Mouse (Mus musculus) hindbrain, embryonic 16.5 days (tissue): ENCODE measurements around the gene Dpf3. TPM values are rescaled to one million over a fixed set of nuclear protein-coding genes. Genes with fewer than 3 reads are reported as not detected.

ENCODE experiments used
- ATAC-seq: fragments of 200-750 bp; cut with Nextera tagmentation; 2 replicates; pipeline ENCODE4 v1.8.0; 2017; ENCODE audit warnings: moderate TSS enrichment, moderate library complexity
- H3K27ac ChIP-seq: fragments of 300-500 bp; sonication (generic); 2 replicates; pipeline ENCODE4 v1.5.1; 2014; ENCODE audit warnings: low read depth, mild to moderate bottlenecking, control low read depth, low read length, moderate library complexity
- H3K27me3 ChIP-seq: fragments of 300-500 bp; sonication (generic); replicated peaks from 2 replicates; pipeline ENCODE4 v1.6.1; 2014; ENCODE audit warnings: low read length; ENCODE audit not compliant: control insufficient read depth, insufficient read depth
- H3K36me3 ChIP-seq: fragments of 300-500 bp; sonication (generic); 2 replicates; pipeline ENCODE4 v1.6.1; 2014; ENCODE audit warnings: mild to moderate bottlenecking, low read length, moderate library complexity, mixed read lengths; ENCODE audit not compliant: control insufficient read depth, insufficient read depth
- H3K4me1 ChIP-seq: fragments of 300-500 bp; sonication (generic); 2 replicates; pipeline ENCODE4 v1.6.1; 2014; ENCODE audit warnings: low read depth, low read length; ENCODE audit not compliant: control insufficient read depth, insufficient read depth
- H3K4me2 ChIP-seq: fragments of 300-500 bp; sonication (generic); 2 replicates; pipeline ENCODE4 v1.6.1; 2014; ENCODE audit warnings: mild to moderate bottlenecking, low read length, control low read depth, moderate library complexity
- H3K4me3 ChIP-seq: fragments of 300-500 bp; sonication (generic); 2 replicates; pipeline ENCODE4 v1.5.1; 2014; ENCODE audit warnings: mild to moderate bottlenecking, low read length, control low read depth, moderate library complexity
- H3K9ac ChIP-seq: fragments of 300-500 bp; sonication (generic); 2 replicates; pipeline ENCODE4 v1.6.1; 2014; ENCODE audit warnings: low read depth, mild to moderate bottlenecking, control low read depth, low read length, moderate library complexity
- H3K9me3 ChIP-seq: fragments of 300-500 bp; sonication (generic); 2 replicates; pipeline ENCODE4 v1.6.1; 2014; ENCODE audit warnings: mild to moderate bottlenecking, low read length, moderate library complexity; ENCODE audit not compliant: control insufficient read depth
- WGBS: fragments of 180-500 bp; shearing (Covaris S2); extraction: QIAGEN DNeasy Blood & Tissue Kit; methylation state at CpG from one replicate; pipeline ENCODE4 v1.1.7; 2014; 5-methylcytosine and 5-hydroxymethylcytosine counted together
- polyA plus RNA-seq: library from polyadenylated mRNA; unstranded; fragments of >200 nt; fragmentation: Nextera tagmentation; extraction: Ambion mirVana; gene quantifications from 2 replicates; pipeline ENCODE4 v1.2.1, GENCODE M21; 2015

The Dpf3 gene
- polyA plus RNA-seq, 1 experiment from 2014 or later = 23.2 TPM

DNA sequence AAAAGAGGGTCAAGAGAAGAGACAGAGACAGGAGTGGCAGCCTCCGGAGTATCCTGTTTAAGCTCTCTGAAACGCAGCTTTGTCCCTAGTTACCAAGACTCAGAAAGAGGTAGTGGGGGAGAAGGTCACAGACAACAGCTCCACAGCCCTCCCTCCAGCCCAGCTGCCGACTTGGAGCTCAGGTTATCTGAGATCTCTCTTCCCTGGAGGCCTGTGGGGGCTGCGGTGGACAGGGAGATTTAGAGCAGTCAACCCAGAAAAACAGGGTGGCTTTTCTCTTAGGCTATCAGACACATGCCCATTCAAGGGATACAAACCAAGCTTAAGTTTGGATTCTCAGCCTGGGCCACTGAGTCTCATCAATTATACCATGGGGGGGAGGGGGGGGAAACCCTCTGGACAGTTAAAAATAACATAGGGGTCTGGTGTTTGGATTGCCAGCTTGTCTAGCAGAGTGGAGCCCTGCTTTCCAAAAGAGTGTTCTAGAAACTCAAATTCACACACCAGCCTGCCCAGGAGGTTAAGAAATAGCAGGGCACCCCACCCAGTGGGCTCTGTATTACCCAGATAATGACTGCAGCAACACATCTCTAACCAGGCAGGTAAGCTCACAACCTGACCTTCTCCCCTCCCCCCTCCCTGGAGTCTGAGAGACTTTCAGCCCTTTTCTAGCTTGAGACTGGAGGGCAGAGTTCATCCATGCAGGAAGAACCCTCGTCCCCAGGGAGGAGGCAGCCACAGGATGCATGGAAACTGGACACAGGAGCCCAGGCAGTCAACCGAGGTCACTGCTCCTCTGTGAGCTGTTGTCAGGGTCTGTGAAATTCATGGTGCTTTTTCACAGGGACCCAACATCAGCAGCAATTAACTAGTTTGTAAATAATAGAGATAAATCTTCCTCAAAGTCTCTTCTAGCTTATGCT lies 20.7 kb downstream of the Dpf3 start:
- 35% methylated on average over 6 of the region's 6 CpGs for WGBS
- H3K36me3 ChIP-seq = no peaks in the 10 kb centered on the region
- H3K4me1 ChIP-seq = no peaks in the 10 kb centered on the region
- no peak overlapping the region for H3K4me3 ChIP-seq
- H3K27me3 ChIP-seq = no peaks in the 10 kb centered on the region
- no peak overlapping the region for H3K27ac ChIP-seq
- H3K9ac ChIP-seq = no peak overlapping the region
- no peaks in the 10 kb centered on the region for H3K9me3 ChIP-seq
- ATAC-seq = peak; percentile 14; the same call in 1 of the 2 replicates
- no peak overlapping the region for H3K4me2 ChIP-seq

DNA sequence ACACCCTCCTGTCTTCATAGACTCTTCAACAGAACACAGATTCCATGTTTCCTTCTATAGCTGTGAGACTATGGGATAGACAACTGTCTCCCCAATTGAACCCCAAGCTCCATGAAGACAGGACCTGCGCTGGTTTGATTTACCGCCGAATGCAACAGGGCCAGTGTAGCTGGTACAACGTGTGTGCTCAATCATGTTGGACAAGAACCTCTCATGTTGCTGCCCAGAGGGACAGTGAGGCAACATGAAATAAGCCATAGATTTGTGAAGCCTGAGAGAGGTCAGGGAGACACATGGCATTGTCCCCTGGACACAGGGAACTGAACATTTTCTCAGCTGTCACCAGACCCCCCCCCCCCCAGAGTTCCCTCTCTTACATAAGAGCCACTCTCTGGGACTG lies 21.5 kb downstream of the Dpf3 start:
- Histone ChIP-seq H3K9me3 (no peaks in the 10 kb centered on the region), H3K27ac (no peak overlapping the region), H3K27me3 (no peaks in the 10 kb centered on the region), H3K4me3 (no peak overlapping the region), H3K9ac (no peak overlapping the region), H3K4me1 (no peaks in the 10 kb centered on the region), H3K36me3 (no peaks in the 10 kb centered on the region), H3K4me2 (no peak overlapping the region)
- WGBS = 88% methylated on average over 4 of the region's 4 CpGs
- no peak for ATAC-seq

DNA sequence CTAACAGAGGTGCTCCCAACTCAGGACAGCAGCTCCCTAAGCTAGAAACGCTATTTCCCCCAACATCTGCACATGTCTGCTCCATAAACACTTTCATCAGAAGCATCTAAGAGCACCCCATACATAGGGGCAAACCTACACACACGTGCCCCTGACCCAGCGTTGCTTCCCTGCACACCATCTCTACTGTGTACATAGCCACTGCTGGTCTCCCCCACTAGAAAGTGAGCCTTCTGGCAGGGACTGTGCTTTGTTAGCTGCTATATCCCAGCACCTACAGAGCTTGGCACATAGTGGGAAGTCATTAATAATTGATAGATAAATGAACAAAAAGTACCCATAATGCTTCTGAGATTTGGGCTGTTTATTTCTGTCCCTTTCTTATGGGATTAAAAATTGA lies 27.2 kb downstream of the Dpf3 start:
- Histone ChIP-seq H3K9me3 (no peaks in the 10 kb centered on the region), H3K27ac (no peak overlapping the region), H3K4me1 (no peaks in the 10 kb centered on the region), H3K27me3 (no peaks in the 10 kb centered on the region), H3K9ac (no peak overlapping the region), H3K36me3 (no peaks in the 10 kb centered on the region), H3K4me2 (no peak overlapping the region), H3K4me3 (no peak overlapping the region)
- ATAC-seq = no peak
- WGBS = 79% methylated on average over 3 of the region's 3 CpGs

DNA sequence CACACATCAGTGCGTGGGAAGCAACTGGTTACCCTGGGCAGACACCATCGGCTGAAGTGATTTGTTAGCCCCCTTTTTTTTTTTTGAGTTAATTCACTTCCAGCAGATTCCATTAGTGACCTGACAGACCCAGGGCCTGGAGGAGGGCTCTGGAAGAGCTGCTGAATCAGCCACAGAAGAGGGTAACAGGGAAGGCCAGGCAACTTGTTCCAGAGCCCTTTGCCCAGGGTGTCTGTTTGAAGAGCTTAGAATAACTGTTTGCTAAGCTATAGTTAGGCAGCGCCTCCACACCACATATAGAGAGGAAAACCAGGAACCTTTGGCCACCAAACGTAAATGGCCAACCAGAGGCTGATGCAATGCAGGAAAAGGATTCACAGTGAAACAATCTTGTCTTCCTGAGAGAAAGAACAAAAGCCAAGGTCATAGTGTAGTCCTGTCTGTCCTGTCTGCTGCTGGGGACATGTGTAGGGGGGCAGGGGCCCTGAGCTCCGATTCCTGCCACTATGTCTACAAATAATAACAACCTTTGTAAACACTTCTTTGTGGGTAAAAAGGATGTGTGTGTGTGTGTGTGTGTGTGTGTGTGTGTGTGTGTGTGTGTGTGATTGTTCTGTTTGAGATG lies 32.7 kb downstream of the Dpf3 start:
- ATAC-seq = no peak
- H3K9ac ChIP-seq = no peak overlapping the region
- 0 out of 2 replicates have a peak, but pooled peaks cover 2% of the 10 kb centered on the region for H3K4me1 ChIP-seq
- H3K4me2 ChIP-seq = no peak overlapping the region
- H3K4me3 ChIP-seq = no peak overlapping the region
- no peak overlapping the region for H3K27ac ChIP-seq
- H3K9me3 ChIP-seq = no peaks in the 10 kb centered on the region
- H3K36me3 ChIP-seq = no peaks in the 10 kb centered on the region
- H3K27me3 ChIP-seq = no peaks in the 10 kb centered on the region
- 65% methylated on average over 5 of the region's 5 CpGs for WGBS

DNA sequence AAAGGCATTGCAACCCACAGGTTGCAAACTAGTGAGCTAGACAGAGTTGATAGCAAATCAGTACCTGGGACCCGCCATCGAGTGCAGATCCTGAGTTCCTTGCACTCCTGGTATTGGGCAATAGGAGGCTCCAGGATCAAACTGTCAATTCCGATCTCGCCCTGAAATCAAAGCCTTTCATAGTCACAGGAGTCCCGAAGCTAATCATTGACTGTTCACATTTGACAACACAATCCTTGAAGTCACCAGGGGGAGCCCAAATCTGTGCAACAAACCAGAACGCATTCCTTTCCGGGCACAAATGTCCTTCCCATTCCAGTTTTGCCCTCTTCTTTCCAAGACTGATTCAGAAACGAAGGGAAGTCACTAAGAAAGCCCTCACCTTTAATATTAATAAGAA lies 35.7 kb downstream of the Dpf3 start:
- WGBS = 51% methylated on average over 8 of the region's 8 CpGs
- no peak overlapping the region for H3K27ac ChIP-seq

DNA sequence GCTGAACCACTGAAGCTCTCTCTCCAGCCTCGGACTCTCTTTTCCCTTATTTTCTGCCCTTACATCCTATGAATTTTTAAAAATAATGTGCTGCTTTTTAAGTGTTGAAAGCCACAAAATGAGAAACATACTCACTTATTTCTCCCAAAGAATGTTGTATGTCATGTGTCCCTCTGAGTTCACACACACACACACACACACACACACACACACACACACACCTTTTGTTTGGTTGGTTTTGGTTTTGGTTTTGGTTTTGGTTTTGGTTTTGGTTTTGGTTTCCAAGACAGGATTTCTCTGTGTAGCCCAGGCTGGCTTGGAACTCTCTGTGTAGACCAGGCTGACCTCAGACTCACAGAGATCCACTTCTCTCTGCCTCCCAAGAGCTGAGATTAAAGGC lies 37.0 kb downstream of the Dpf3 start:
- 92% methylated on average over 1 of the region's 1 CpGs for WGBS
- H3K4me3 ChIP-seq = no peak overlapping the region

More for the DNA sequence above, 35.7 kb downstream of the Dpf3 start:
- H3K9me3 ChIP-seq = no peaks in the 10 kb centered on the region
- no peak for ATAC-seq
- H3K36me3 ChIP-seq = no peaks in the 10 kb centered on the region
- H3K4me2 ChIP-seq = no peak overlapping the region
- no peak overlapping the region for H3K4me3 ChIP-seq
- no peaks in the 10 kb centered on the region for H3K27me3 ChIP-seq
- H3K4me1 ChIP-seq = peaks cover 2% of the 10 kb centered on the region; the same call in 1 of the 2 replicates
- no peak overlapping the region for H3K9ac ChIP-seq

DNA sequence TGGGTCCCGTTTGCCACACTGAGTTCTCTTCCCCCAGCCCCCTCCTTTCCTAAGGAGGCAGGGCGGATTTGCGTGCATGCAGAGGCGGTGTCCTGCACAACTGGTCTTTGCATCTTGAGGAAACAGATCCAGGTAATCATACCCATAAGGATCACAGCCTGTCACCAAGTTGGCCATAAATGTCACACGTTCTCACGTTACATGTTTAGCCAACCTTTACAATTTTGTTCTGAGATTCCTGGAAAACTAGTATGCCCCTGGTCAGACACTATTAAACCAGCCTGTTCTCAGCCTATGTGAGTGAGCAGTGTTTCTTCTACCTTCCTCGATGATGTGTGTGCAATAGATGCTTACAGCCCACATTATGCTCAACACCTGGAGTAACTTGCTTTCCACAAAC lies 38.3 kb downstream of the Dpf3 start:
- no peak overlapping the region for H3K27ac ChIP-seq
- H3K4me3 ChIP-seq = no peak overlapping the region
- H3K36me3 ChIP-seq = no peaks in the 10 kb centered on the region
- no peak overlapping the region for H3K9ac ChIP-seq
- H3K4me2 ChIP-seq = no peak overlapping the region
- 92% methylated on average over 7 of the region's 7 CpGs for WGBS
- H3K9me3 ChIP-seq = no peaks in the 10 kb centered on the region
- H3K4me1 ChIP-seq = peaks cover 2% of the 10 kb centered on the region; the same call in 1 of the 2 replicates
- no peaks in the 10 kb centered on the region for H3K27me3 ChIP-seq
- no peak for ATAC-seq

More for the DNA sequence above, 37.0 kb downstream of the Dpf3 start:
- Histone ChIP-seq H3K4me1 (peaks cover 2% of the 10 kb centered on the region; the same call in 1 of the 2 replicates), H3K27ac (no peak overlapping the region), H3K9ac (no peak overlapping the region), H3K27me3 (no peaks in the 10 kb centered on the region), H3K36me3 (no peaks in the 10 kb centered on the region), H3K9me3 (no peaks in the 10 kb centered on the region), H3K4me2 (no peak overlapping the region)
- no peak for ATAC-seq

DNA sequence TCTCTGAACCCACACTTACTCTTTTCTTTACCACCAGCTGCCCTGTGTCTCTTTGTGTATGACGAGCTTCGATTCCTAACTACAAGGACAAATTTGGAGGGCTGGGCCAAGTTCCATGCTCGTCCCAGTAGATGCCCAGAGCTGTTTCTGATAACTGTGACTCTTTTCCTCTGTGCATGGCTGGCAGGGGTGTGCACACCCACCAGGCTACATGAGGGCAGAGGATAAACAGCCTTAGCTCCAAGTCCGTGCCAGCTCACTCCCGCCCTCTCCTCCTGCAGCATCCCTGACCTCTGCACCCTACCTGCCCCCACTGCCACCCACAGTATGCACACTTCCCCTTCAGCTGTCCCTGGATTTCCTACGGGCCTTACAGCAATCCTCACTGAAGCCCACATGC lies 41.9 kb downstream of the Dpf3 start:
- no peaks in the 10 kb centered on the region for H3K36me3 ChIP-seq
- no peaks in the 10 kb centered on the region for H3K9me3 ChIP-seq
- ATAC-seq = no peak
- WGBS = 77% methylated on average over 6 of the region's 6 CpGs
- no peak overlapping the region for H3K4me3 ChIP-seq
- H3K27me3 ChIP-seq = no peaks in the 10 kb centered on the region
- no peak overlapping the region for H3K4me2 ChIP-seq
- no peaks in the 10 kb centered on the region; the same call in 1 of the 2 replicates for H3K4me1 ChIP-seq
- H3K27ac ChIP-seq = no peak overlapping the region
- no peak overlapping the region for H3K9ac ChIP-seq

DNA sequence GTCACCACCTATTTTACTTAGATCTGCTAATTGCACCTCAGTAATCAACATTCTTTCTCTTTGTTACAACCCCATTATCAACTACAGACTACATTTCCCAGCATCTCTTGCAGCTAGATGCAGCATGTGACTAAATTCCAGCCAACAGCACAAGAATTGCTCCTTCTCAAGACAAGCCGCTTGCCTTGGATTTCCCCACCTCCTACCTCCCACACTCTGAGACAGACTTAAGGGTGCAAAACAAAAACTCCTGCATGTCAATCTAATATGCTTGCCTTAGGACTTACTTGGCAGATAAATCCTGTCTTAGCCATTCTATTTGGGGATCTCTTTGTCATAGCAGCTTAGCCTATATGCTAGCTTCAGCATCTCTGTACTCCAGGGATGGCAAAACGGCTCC lies 43.1 kb downstream of the Dpf3 start:
- 78% methylated on average over 2 of the region's 2 CpGs for WGBS
- H3K9ac ChIP-seq = no peak overlapping the region
- no peak for ATAC-seq
- no peaks in the 10 kb centered on the region for H3K36me3 ChIP-seq
- no peaks in the 10 kb centered on the region for H3K9me3 ChIP-seq
- H3K4me1 ChIP-seq = no peaks in the 10 kb centered on the region; the same call in 1 of the 2 replicates
- H3K27me3 ChIP-seq = no peaks in the 10 kb centered on the region
- H3K4me3 ChIP-seq = no peak overlapping the region
- no peak overlapping the region for H3K4me2 ChIP-seq
- H3K27ac ChIP-seq = no peak overlapping the region
